Mouse (Mus musculus) C2C12 (cell line): ENCODE results near the gene Cog3. TPM values are rescaled to one million over a fixed set of nuclear protein-coding genes. Genes with fewer than 3 reads are reported as not detected.

Experiments used
- H3K27me3 ChIP-seq: one replicate; pipeline ENCODE4 v1.6.1; 2011; ENCODE audit not compliant: control insufficient read depth, insufficient read depth, insufficient read length
- H3K36me3 ChIP-seq: one replicate; pipeline ENCODE4 v1.6.1; 2011; ENCODE audit not compliant: control insufficient read depth, insufficient read depth
- H3K4me3 ChIP-seq: one replicate; pipeline ENCODE4 v1.5.1; 2011; ENCODE audit warnings: mild to moderate bottlenecking, control low read depth; ENCODE audit not compliant: poor library complexity, insufficient read depth, severe bottlenecking
- H3K79me2 ChIP-seq: one replicate; pipeline ENCODE4 v1.6.1; 2011; ENCODE audit not compliant: control insufficient read depth, insufficient read depth
- H3K79me3 ChIP-seq: one replicate; pipeline ENCODE4 v1.6.1; 2011; ENCODE audit warnings: low read depth, control low read depth
- H3ac ChIP-seq: one replicate; pipeline ENCODE3; 2011; ENCODE audit warnings: low read depth; ENCODE audit not compliant: control insufficient read depth, insufficient read length
- CEBPB ChIP-seq: IDR thresholded peaks from one replicate; pipeline ENCODE4 v1.6.1; 2011; ENCODE audit warnings: low read depth, mild to moderate bottlenecking, control low read depth, moderate library complexity
- CTCF ChIP-seq: IDR thresholded peaks from one replicate; pipeline ENCODE4 v1.5.1; 2011; ENCODE audit not compliant: control insufficient read depth, insufficient read depth, insufficient read length
- FOSL1 ChIP-seq: IDR thresholded peaks from one replicate; pipeline ENCODE4 v1.8.0; 2011; ENCODE audit warnings: mild to moderate bottlenecking, low read length; ENCODE audit not compliant: poor library complexity, insufficient read depth, severe bottlenecking
- MAX ChIP-seq: IDR thresholded peaks from one replicate; pipeline ENCODE4 v1.6.1; 2011; ENCODE audit warnings: mild to moderate bottlenecking, control low read depth
- MYOD1 ChIP-seq: IDR thresholded peaks from one replicate; pipeline ENCODE4 v1.6.1; 2011; ENCODE audit warnings: low read depth; ENCODE audit not compliant: control insufficient read depth, insufficient read length
- MYOG ChIP-seq: IDR thresholded peaks from one replicate; pipeline ENCODE4 v1.6.1; 2011; ENCODE audit not compliant: control insufficient read depth, insufficient read length; ENCODE audit errors: extremely low read depth
- USF1 ChIP-seq: IDR thresholded peaks from one replicate; pipeline ENCODE4 v1.6.1; 2011; ENCODE audit warnings: low read depth, mild to moderate bottlenecking, control low read depth, moderate library complexity
- polyA plus RNA-seq: library from polyadenylated mRNA; unstranded; fragments of >200 nt; fragmentation: generic; extraction: Trizol; gene quantifications from one replicate; pipeline ENCODE4 v1.2.1, GENCODE M21; 2012; ENCODE audit warnings: missing spikeins

The Cog3 gene
- polyA plus RNA-seq, 1 experiment = 7.9 TPM

- no peaks in the 10 kb centered on the region for H3K27me3 ChIP-seq
- H3K4me3 ChIP-seq = no peak overlapping the region
- H3K79me2 ChIP-seq = no peaks in the 10 kb centered on the region
- no peaks in the 10 kb centered on the region for H3K79me3 ChIP-seq
- TF ChIP-seq FOSL1 (no peak), MYOD1 (no peak), USF1 (no peak), MAX (no peak), CEBPB (no peak), CTCF (no peak), MYOG (no peak)
- no peak overlapping the region for H3ac ChIP-seq
- peaks cover 93% of the 10 kb centered on the region for H3K36me3 ChIP-seq
These were observed 21.7 kb downstream of the Cog3 start for GRCm38 (mm10) chr14:75732631-75733030.

GRCm38 (mm10) chr14:75731361-75731760 lies 23.0 kb downstream of the Cog3 start:
- H3K4me3 ChIP-seq = no peak overlapping the region
- no peak overlapping the region for H3ac ChIP-seq
- H3K27me3 ChIP-seq = no peaks in the 10 kb centered on the region
- H3K36me3 ChIP-seq = peaks cover 93% of the 10 kb centered on the region
- H3K79me2 ChIP-seq = no peaks in the 10 kb centered on the region
- TF ChIP-seq MYOD1 (no peak), MAX (no peak), CEBPB (no peak), FOSL1 (no peak), USF1 (no peak), CTCF (no peak), MYOG (no peak)
- H3K79me3 ChIP-seq = no peaks in the 10 kb centered on the region

GRCm38 (mm10) chr14:75728111-75728510 lies 26.2 kb downstream of the Cog3 start:
- Histone ChIP-seq H3K79me2 (no peaks in the 10 kb centered on the region), H3K36me3 (peaks cover 94% of the 10 kb centered on the region), H3K79me3 (no peaks in the 10 kb centered on the region), H3ac (no peak overlapping the region), H3K4me3 (no peak overlapping the region), H3K27me3 (no peaks in the 10 kb centered on the region)
- no peak for TF ChIP-seq FOSL1
- TF ChIP-seq MYOD1 = no peak
- no peak for TF ChIP-seq MAX
- TF ChIP-seq CEBPB = no peak
- no peak for TF ChIP-seq CTCF
- TF ChIP-seq MYOG = no peak
- TF ChIP-seq USF1 = no peak

DNA sequence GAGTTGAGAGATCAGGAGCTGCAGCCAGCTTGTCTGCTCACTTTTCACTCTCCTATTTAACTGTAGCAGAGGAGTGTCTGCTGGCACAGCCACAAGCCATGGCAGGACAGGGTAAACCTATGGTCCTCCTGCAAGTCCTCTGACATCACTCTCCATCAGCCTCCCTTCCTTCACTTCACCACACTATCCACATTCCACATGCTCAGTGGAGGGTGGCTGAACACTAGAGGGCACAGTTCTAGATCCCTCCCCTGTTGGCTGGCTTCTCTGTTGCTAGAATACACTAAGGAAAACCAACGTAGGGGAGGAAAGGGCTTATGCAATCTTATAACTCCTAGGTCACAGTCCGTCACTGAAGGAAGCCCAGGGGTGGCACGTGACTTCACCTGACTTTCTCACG lies 27.3 kb downstream of the Cog3 start:
- no peaks in the 10 kb centered on the region for H3K79me2 ChIP-seq
- no peaks in the 10 kb centered on the region for H3K27me3 ChIP-seq
- H3K4me3 ChIP-seq = no peak overlapping the region
- TF ChIP-seq MYOD1 = no peak
- no peak for TF ChIP-seq MAX
- no peak for TF ChIP-seq MYOG
- no peak for TF ChIP-seq USF1
- no peak for TF ChIP-seq CTCF
- no peak for TF ChIP-seq FOSL1
- no peak for TF ChIP-seq CEBPB
- no peak overlapping the region for H3ac ChIP-seq
- H3K36me3 ChIP-seq = peaks cover 94% of the 10 kb centered on the region
- no peaks in the 10 kb centered on the region for H3K79me3 ChIP-seq

DNA sequence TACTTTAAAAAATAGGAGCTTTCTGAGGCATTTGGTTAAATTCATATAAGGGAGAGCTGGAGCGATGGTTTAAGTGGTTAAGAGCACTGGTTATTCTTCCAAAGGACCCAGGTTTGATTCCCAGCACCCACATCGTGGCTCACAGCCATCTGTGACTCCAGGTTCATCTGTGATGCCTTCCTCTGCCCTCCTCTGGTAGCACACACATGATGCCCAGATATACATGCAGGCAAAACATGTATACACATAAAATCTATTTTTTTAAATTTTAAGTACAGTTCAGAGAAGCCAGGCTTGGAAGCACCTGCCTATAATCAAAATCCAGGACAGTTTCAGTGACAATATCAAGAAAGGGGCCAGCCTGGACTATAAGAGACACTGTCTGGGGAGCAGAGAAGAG lies 31.5 kb downstream of the Cog3 start:
- no peak overlapping the region for H3K4me3 ChIP-seq
- no peaks in the 10 kb centered on the region for H3K27me3 ChIP-seq
- no peaks in the 10 kb centered on the region for H3K79me2 ChIP-seq
- TF ChIP-seq FOSL1 (no peak), USF1 (no peak), CEBPB (no peak), MYOD1 (no peak), MYOG (no peak), MAX (no peak), CTCF (no peak)
- H3K36me3 ChIP-seq = peaks cover 95% of the 10 kb centered on the region
- no peaks in the 10 kb centered on the region for H3K79me3 ChIP-seq
- H3ac ChIP-seq = no peak overlapping the region

GRCm38 (mm10) chr14:75721977-75722563 lies 32.2 kb downstream of the Cog3 start:
- H3ac ChIP-seq = no peak overlapping the region
- no peak for TF ChIP-seq MYOG
- no peak for TF ChIP-seq MYOD1
- peak; percentile 14 for TF ChIP-seq CTCF
- no peaks in the 10 kb centered on the region for H3K79me2 ChIP-seq
- H3K27me3 ChIP-seq = no peaks in the 10 kb centered on the region
- peaks cover 94% of the 10 kb centered on the region for H3K36me3 ChIP-seq
- H3K4me3 ChIP-seq = no peak overlapping the region
- H3K79me3 ChIP-seq = no peaks in the 10 kb centered on the region
